10 mouse cellular contexts compared by ENCODE assay signal in the genomic region with DNA sequence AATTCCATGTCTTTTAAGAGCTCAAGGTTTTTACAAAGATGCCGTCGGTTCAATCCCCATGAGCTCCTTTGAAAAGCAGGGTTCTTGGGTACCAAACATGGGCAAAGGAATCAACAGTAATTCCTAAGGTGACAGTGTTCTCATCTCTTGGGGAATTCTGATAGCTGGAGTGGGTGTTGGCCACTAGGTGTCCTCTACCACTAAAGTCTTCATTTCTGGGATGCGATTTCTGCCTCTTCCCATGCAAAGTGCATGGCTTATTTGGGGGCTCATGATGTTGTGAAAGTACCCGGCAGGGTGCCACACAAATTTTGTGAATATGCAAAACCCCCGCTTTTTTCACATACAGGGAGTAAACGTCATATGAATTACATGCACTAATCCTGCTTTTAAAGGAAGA. TPM values are rescaled to one million over a fixed set of nuclear protein-coding genes. Genes with fewer than 3 reads are reported as not detected.
DNase-seq lines count a peak whose midpoint lies in the region; ATAC-seq and TF ChIP-seq lines count a peak whose summit lies in the region.
"Had no signal": no experiment of that assay in that cellular context is flagged by ENCODE, and none has a peak within 500 bp of the region (broad histone marks: within the 10 kb centered on the region; RNA-seq: fewer than 3 reads in every experiment).

No protein-coding gene starts in this region.

- H3K27me3 ChIP-seq in liver, adult 2 months (ENCODE audit: control insufficient read depth, insufficient read depth, low read length), result no peaks in the 10 kb centered on the region
- peaks cover 18% of the 10 kb centered on the region; the same call in 1 of the 2 replicates for H3K27me3 ChIP-seq in liver, embryonic 11.5 days (replicated peaks; ENCODE audit: control insufficient read depth, insufficient read depth, low read length)

- no peaks in the 10 kb centered on the region for H3K79me2 ChIP-seq in liver, adult 2 months (ENCODE audit: control insufficient read depth, insufficient read depth, low read length)

- peak; percentile 64; the same call in 1 of the 2 replicates for ATAC-seq in frontal cortex, adult (ENCODE audit: low TSS enrichment)
- no peak for ATAC-seq in liver, embryonic 11.5 days (replicated peaks; ENCODE audit: low FRiP score)

- 27% methylated on average over 6 of the region's 6 CpGs for WGBS in liver, adult 2 months
- 25% methylated on average over 6 of the region's 6 CpGs for WGBS in liver, embryonic 11.5 days

- TF ChIP-seq CTCF in liver, adult 2 months (IDR thresholded peaks at IDR 0.05; ENCODE audit: low read depth, low read length), result no peak

- H3K9me3 ChIP-seq in liver, embryonic 11.5 days (ENCODE audit: control insufficient read depth, low read length), result no peaks in the 10 kb centered on the region

- no peak overlapping the region for H3K9ac ChIP-seq in liver, adult 2 months (ENCODE audit: low read depth, low read length)
- no peak overlapping the region for H3K9ac ChIP-seq in liver, embryonic 11.5 days (ENCODE audit: low read depth, low read length)

- no peaks in the 10 kb centered on the region for H3K4me1 ChIP-seq in liver, adult 2 months (ENCODE audit: control insufficient read depth, insufficient read depth, low read length)
- H3K4me1 ChIP-seq in liver, embryonic 11.5 days (replicated peaks; ENCODE audit: control insufficient read depth, insufficient read depth, low read length), result no peaks in the 10 kb centered on the region

- DNase-seq in frontal cortex, postnatal 10 days (ENCODE audit: low spot score in 2 of 2), result no peak
- DNase-seq in liver, adult 2 months (ENCODE audit: extremely low read depth, low read depth, low spot score), result peak; percentile 22
- DNase-seq in liver, embryonic 11.5 days (ENCODE audit: low spot score), result no peak
- peak; percentile 20 for DNase-seq in R1 (ENCODE audit: low read depth, low spot score)
- DNase-seq in lung, postnatal 36 days, result peak; percentile 17
- no peak for DNase-seq in neural tube, embryonic 10.5 days (ENCODE audit: extremely low spot score, low spot score)
- DNase-seq in spleen, adult 12 weeks (ENCODE audit: low spot score), result no peak
- DNase-seq: thymus, postnatal 4 days had no signal

- H3K4me3 ChIP-seq in liver, adult 2 months (ENCODE audit: insufficient read depth, low read depth, low read length), result no peak overlapping the region
- H3K4me3 ChIP-seq in liver, embryonic 11.5 days (ENCODE audit: low read depth, low read length), result no peak overlapping the region

- no peak for TF ChIP-seq POLR2A in liver, adult 2 months (IDR thresholded peaks at IDR 0.05; ENCODE audit: extremely low read depth, insufficient read depth, low read length)

- no peaks in the 10 kb centered on the region for H3K36me3 ChIP-seq in liver, adult 2 months (ENCODE audit: control insufficient read depth, insufficient read depth, low read length)
- H3K36me3 ChIP-seq in liver, embryonic 11.5 days (ENCODE audit: control insufficient read depth, insufficient read depth, low read length), result no peaks in the 10 kb centered on the region

- H3K27ac ChIP-seq in liver, adult 2 months (replicated peaks; ENCODE audit: insufficient read depth, low read depth, low read length), result no peak overlapping the region
- no peak overlapping the region for H3K27ac ChIP-seq in liver, embryonic 11.5 days (ENCODE audit: low read depth, low read length)
- H3K27ac ChIP-seq: macrophage had no signal

- H3K4me2 ChIP-seq in liver, embryonic 11.5 days, result no peak overlapping the region

RNA-seq across cellular contexts. Expression of gene Sec61a1, which starts 46.3 kb away (rescaled TPM):
- 145 and 183 TPM in 2 replicates for total RNA-seq in liver, adult 2 months (2014; rRNA removed)
- polyA plus RNA-seq in liver, adult 2 months (2012; rRNA removed), result 255 and 340 TPM in 2 replicates
- 214 and 233 TPM in 2 replicates for polyA plus RNA-seq in liver, embryonic 11.5 days (2014; fragmentation: Nextera tagmentation; extraction: Ambion mirVana)

Comparison
In these comparisons a context has a peak if more than half of its experiments do, and no peak if none do; other contexts are left out.
1. DNase-seq: peak in liver, adult 2 months (single experiment), R1 (single experiment) and lung, postnatal 36 days (single experiment); none in frontal cortex, postnatal 10 days (0 of 2), liver, embryonic 11.5 days (single experiment), neural tube, embryonic 10.5 days (single experiment) and spleen, adult 12 weeks (single experiment).